Comparison of ENCODE assay signal across 10 mouse cellular contexts in the genomic region with DNA sequence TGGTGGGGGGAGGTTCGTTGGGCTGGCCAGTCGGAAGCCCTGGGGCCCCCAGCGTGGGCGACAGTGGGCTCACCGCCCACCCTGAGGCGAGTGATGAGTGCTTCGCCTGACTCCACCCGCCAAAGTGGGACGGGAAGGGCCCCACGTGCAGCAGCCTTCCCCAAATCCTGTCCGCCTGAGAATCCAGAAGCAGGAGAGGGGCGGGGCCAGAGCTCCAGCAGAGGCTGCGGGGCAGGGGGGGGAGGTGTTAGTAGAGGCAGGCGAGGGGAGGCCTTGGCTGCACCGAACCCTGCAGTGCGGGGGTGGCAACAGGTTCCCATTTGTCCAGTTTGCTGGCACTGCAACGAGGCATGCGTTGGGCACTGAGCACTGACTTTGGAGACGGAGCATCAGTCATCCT. TPM values are rescaled to one million over a fixed set of nuclear protein-coding genes. Genes with fewer than 3 reads are reported as not detected.
DNase-seq lines count a peak whose midpoint lies in the region; ATAC-seq lines count a peak whose summit lies in the region.
"Had no signal": no experiment of that assay in that cellular context is flagged by ENCODE, and none has a peak within 500 bp of the region (broad histone marks: within the 10 kb centered on the region; RNA-seq: fewer than 3 reads in every experiment).

No protein-coding gene starts in this region.

- DNase-seq in heart, adult 18-20 months = no peak
- peak; percentile 12 for DNase-seq in Muller cell, postnatal 12 days (ENCODE audit: inconsistent ontology term)
- DNase-seq in thymus, postnatal 36 days = no peak
- DNase-seq in cerebellum, postnatal 36 days = no peak
- no peak for DNase-seq in urinary bladder, postnatal 25 days (ENCODE audit: low spot score)

- WGBS in heart, embryonic 13.5 days = 11% methylated on average over 18 of the region's 19 CpGs
- WGBS in liver, embryonic 16.5 days (ENCODE audit: insufficient replicate concordance) = 24% methylated on average over 19 of the region's 19 CpGs

- ATAC-seq in heart, embryonic 13.5 days (ENCODE audit: extremely low read depth, insufficient number of reproducible peaks, low FRiP score, low TSS enrichment) = no peak
- ATAC-seq in granulocyte monocyte progenitor cell, adult 5-6 weeks (replicated peaks; ENCODE audit: poor library complexity, severe bottlenecking) = peak; percentile 16; the same call in 1 of the 2 replicates
- ATAC-seq in liver, embryonic 16.5 days (ENCODE audit: low read depth) = no peak

- H3K4me1 ChIP-seq in heart, embryonic 13.5 days = peaks cover 9% of the 10 kb centered on the region
- no peaks in the 10 kb centered on the region for H3K4me1 ChIP-seq in liver, embryonic 16.5 days (ENCODE audit: control insufficient read depth, low read depth, low read length)

- H3K9me3 ChIP-seq in heart, embryonic 13.5 days = no peaks in the 10 kb centered on the region
- H3K9me3 ChIP-seq in liver, embryonic 16.5 days (replicated peaks; ENCODE audit: control insufficient read depth, low read length) = no peaks in the 10 kb centered on the region
- H3K9me3 ChIP-seq: G1E had no signal

- H3K36me3 ChIP-seq in heart, embryonic 13.5 days = no peaks in the 10 kb centered on the region
- H3K36me3 ChIP-seq in liver, embryonic 16.5 days (ENCODE audit: control insufficient read depth, insufficient read depth) = no peaks in the 10 kb centered on the region
- H3K36me3 ChIP-seq: G1E had no signal

- peak overlapping the region; percentile 43 for H3K4me3 ChIP-seq in heart, embryonic 13.5 days
- no peak overlapping the region for H3K4me3 ChIP-seq in liver, embryonic 16.5 days (ENCODE audit: low read depth, low read length)
- H3K4me3 ChIP-seq: myocyte had no signal

- no peak overlapping the region for H3K27ac ChIP-seq in heart, embryonic 13.5 days (replicated peaks)
- H3K27ac ChIP-seq in liver, embryonic 16.5 days (ENCODE audit: low read length) = no peak overlapping the region

- H3K27me3 ChIP-seq in heart, embryonic 13.5 days (replicated peaks) = peaks cover 96% of the 10 kb centered on the region
- peaks cover 71% of the 10 kb centered on the region for H3K27me3 ChIP-seq in liver, embryonic 16.5 days (ENCODE audit: control insufficient read depth, insufficient read depth, low read depth, low read length)

- H3K4me2 ChIP-seq in heart, embryonic 13.5 days = peak overlapping the region; percentile 68
- H3K4me2 ChIP-seq in liver, embryonic 16.5 days (ENCODE audit: low read depth, low read length) = peak overlapping the region; percentile 51

- H3K9ac ChIP-seq in heart, embryonic 13.5 days = peak overlapping the region; percentile 58
- no peak overlapping the region for H3K9ac ChIP-seq in liver, embryonic 16.5 days (ENCODE audit: low read depth, low read length)

RNA-seq across cellular contexts. Expression of gene Dusp9, which starts 1.8 kb away (rescaled TPM):
- polyA plus RNA-seq in heart, embryonic 13.5 days (2015; fragmentation: Nextera tagmentation; extraction: Ambion mirVana) = 6.0 and 6.3 TPM in 2 replicates
- total RNA-seq in heart, adult 18-20 months (2021) = not detected
- total RNA-seq in granulocyte monocyte progenitor cell, adult 5-6 weeks (2014; fragmentation: Nextera tagmentation) = 0.26 and 0.41 TPM in 2 replicates
- total RNA-seq in granulocyte monocyte progenitor cell, adult 5-6 weeks (2017) = 0.30 and 0.88 TPM in 2 replicates
- 21.3 and 21.5 TPM in 2 replicates for polyA plus RNA-seq in liver, embryonic 16.5 days (2015; fragmentation: Nextera tagmentation; extraction: Ambion mirVana)

RNA-seq across cellular contexts. Expression of gene Pnck, which starts 22.5 kb away (rescaled TPM):
- 9.6 and 10.4 TPM in 2 replicates for polyA plus RNA-seq in heart, embryonic 13.5 days (2015; fragmentation: Nextera tagmentation; extraction: Ambion mirVana)
- 10 to 100 TPM in 1 of 2 experiments, 1 to 10 TPM in 1; 6.1 to 10.6 TPM for total RNA-seq in heart, adult 18-20 months (2021)
- 2.5 TPM in 1 of 2 replicates, not detected in the other for total RNA-seq in granulocyte monocyte progenitor cell, adult 5-6 weeks (2014; fragmentation: Nextera tagmentation)
- not detected in 2 replicates for total RNA-seq in granulocyte monocyte progenitor cell, adult 5-6 weeks (2017)
- polyA plus RNA-seq in liver, embryonic 16.5 days (2015; fragmentation: Nextera tagmentation; extraction: Ambion mirVana) = 1.5 and 1.6 TPM in 2 replicates
- total RNA-seq: G1E had no signal
- polyA plus RNA-seq: G1E had no signal

RNA-seq across cellular contexts. Expression of gene Slc6a8, which starts 35.5 kb away (rescaled TPM):
- 6.8 and 8.0 TPM in 2 replicates for polyA plus RNA-seq in heart, embryonic 13.5 days (2015; fragmentation: Nextera tagmentation; extraction: Ambion mirVana)
- 100 to 1,000 TPM; 156 to 169 TPM for total RNA-seq in heart, adult 18-20 months (2021)
- 1.1 TPM in 1 of 2 replicates, not detected in the other for total RNA-seq in granulocyte monocyte progenitor cell, adult 5-6 weeks (2014; fragmentation: Nextera tagmentation)
- total RNA-seq in granulocyte monocyte progenitor cell, adult 5-6 weeks (2017) = not detected in 2 replicates
- polyA plus RNA-seq in liver, embryonic 16.5 days (2015; fragmentation: Nextera tagmentation; extraction: Ambion mirVana) = 0.12 and 0.50 TPM in 2 replicates

Comparison
In these comparisons a context has a peak if more than half of its experiments do, and no peak if none do; other contexts are left out.
1. RNA of gene Slc6a8, which starts 35.5 kb away (total RNA-seq): 156 to 169 TPM in heart, adult 18-20 months; 1.1 TPM in granulocyte monocyte progenitor cell, adult 5-6 weeks; every median in the first group is over 10 times any median in the second.